22 mouse cellular contexts compared by ENCODE assay signal in genomic region chr9:46672050-46672449, GRCm38 (mm10).
DNase-seq lines count a peak whose midpoint lies in the region; ATAC-seq and TF ChIP-seq lines count a peak whose summit lies in the region.
"Had no signal": no experiment of that assay in that cellular context is flagged by ENCODE, and none has a peak within 500 bp of the region (broad histone marks: within the 10 kb centered on the region; RNA-seq: fewer than 3 reads in every experiment).

No protein-coding gene starts in this region.

- peak; percentile 36; the same call in 1 of the 2 replicates for ATAC-seq in forebrain, postnatal 0 days
- no peak for ATAC-seq in forebrain, embryonic 16.5 days
- 0 out of 2 replicates have a peak, but pooled peaks have one; percentile 15 for ATAC-seq in kidney, embryonic 15.5 days (replicated peaks; ENCODE audit: low FRiP score)
- ATAC-seq in limb, embryonic 11.5 days (ENCODE audit: insufficient number of reproducible peaks, low FRiP score, low TSS enrichment, low read depth) = no peak
- no peak for ATAC-seq in midbrain, embryonic 14.5 days (ENCODE audit: low FRiP score, low TSS enrichment)
- ATAC-seq: forebrain, embryonic 15.5 days had no signal

- H3K4me1 ChIP-seq in forebrain, postnatal 0 days (ENCODE audit: insufficient read depth) = no peaks in the 10 kb centered on the region
- no peaks in the 10 kb centered on the region for H3K4me1 ChIP-seq in forebrain, embryonic 16.5 days (replicated peaks; ENCODE audit: control insufficient read depth, insufficient read depth, low read length)
- H3K4me1 ChIP-seq in kidney, embryonic 15.5 days = no peaks in the 10 kb centered on the region
- 0 out of 2 replicates have a peak, but pooled peaks cover 11% of the 10 kb centered on the region for H3K4me1 ChIP-seq in limb, embryonic 11.5 days (ENCODE audit: control insufficient read depth, insufficient read depth, low read length)
- peaks cover 20% of the 10 kb centered on the region for H3K4me1 ChIP-seq in limb, embryonic 10.5 days
- no peaks in the 10 kb centered on the region for H3K4me1 ChIP-seq in midbrain, embryonic 14.5 days (ENCODE audit: control insufficient read depth, insufficient read depth, low read length)
- H3K4me1 ChIP-seq: embryonic facial prominence, embryonic 10.5 days; embryonic facial prominence, embryonic 12.5 days; forebrain, embryonic 12.5 days; forebrain, embryonic 15.5 days had no signal

- no peaks in the 10 kb centered on the region for H3K36me3 ChIP-seq in forebrain, postnatal 0 days (ENCODE audit: insufficient read depth)
- no peaks in the 10 kb centered on the region for H3K36me3 ChIP-seq in forebrain, embryonic 16.5 days (ENCODE audit: control insufficient read depth, insufficient read depth)
- H3K36me3 ChIP-seq in kidney, embryonic 15.5 days = no peaks in the 10 kb centered on the region
- no peaks in the 10 kb centered on the region for H3K36me3 ChIP-seq in limb, embryonic 11.5 days (ENCODE audit: control insufficient read depth, insufficient read depth, low read length)
- no peaks in the 10 kb centered on the region for H3K36me3 ChIP-seq in limb, embryonic 10.5 days
- H3K36me3 ChIP-seq in midbrain, embryonic 14.5 days (ENCODE audit: control insufficient read depth, insufficient read depth, low read length) = no peaks in the 10 kb centered on the region
- H3K36me3 ChIP-seq: embryonic facial prominence, embryonic 10.5 days; embryonic facial prominence, embryonic 12.5 days; forebrain, embryonic 12.5 days; forebrain, embryonic 15.5 days had no signal

- no peak for DNase-seq in forebrain, postnatal 0 days
- DNase-seq in kidney, adult 8-10 months = no peak
- peak; percentile 38 for DNase-seq in limb, embryonic 11.5 days (ENCODE audit: low spot score)
- DNase-seq in limb, embryonic 10.5 days (ENCODE audit: low spot score) = no peak
- peak; percentile 18 for DNase-seq in hindlimb bud, embryonic 11.5 days (ENCODE audit: extremely low spot score, low read depth, low spot score)
- DNase-seq in midbrain, embryonic 14.5 days = no peak
- DNase-seq: adrenal gland, adult 2 months; adrenal gland, postnatal 10 days; adrenal gland, postnatal 25 days; cerebellum, adult 11 months; cerebellum, adult 18-20 months; cerebellum, adult 8-10 months; cerebellum, adult 9-11 months; cerebellum, postnatal 14 days; cerebellum, postnatal 36 days; embryo, embryonic 11 days had no signal

- no peak overlapping the region for H3K9ac ChIP-seq in forebrain, postnatal 0 days
- no peak overlapping the region for H3K9ac ChIP-seq in forebrain, embryonic 16.5 days (replicated peaks; ENCODE audit: low read depth, low read length)
- H3K9ac ChIP-seq in kidney, embryonic 15.5 days = no peak overlapping the region
- no peak overlapping the region for H3K9ac ChIP-seq in limb, embryonic 11.5 days (ENCODE audit: low read length)
- H3K9ac ChIP-seq in midbrain, embryonic 14.5 days (replicated peaks; ENCODE audit: low read length) = no peak overlapping the region
- H3K9ac ChIP-seq: embryonic facial prominence, embryonic 12.5 days; forebrain, embryonic 12.5 days; forebrain, embryonic 15.5 days had no signal

- no peak overlapping the region for H3K4me3 ChIP-seq in forebrain, postnatal 0 days (ENCODE audit: low read depth, low read length)
- no peak overlapping the region for H3K4me3 ChIP-seq in forebrain, embryonic 16.5 days (replicated peaks; ENCODE audit: low read length)
- H3K4me3 ChIP-seq in kidney, embryonic 15.5 days (replicated peaks) = no peak overlapping the region
- H3K4me3 ChIP-seq in limb, embryonic 11.5 days (ENCODE audit: low read depth, low read length) = no peak overlapping the region
- no peak overlapping the region for H3K4me3 ChIP-seq in limb, embryonic 10.5 days
- no peak overlapping the region for H3K4me3 ChIP-seq in midbrain, embryonic 14.5 days (replicated peaks; ENCODE audit: low read depth, low read length)
- H3K4me3 ChIP-seq: embryonic facial prominence, embryonic 10.5 days; embryonic facial prominence, embryonic 12.5 days; forebrain, embryonic 12.5 days; forebrain, embryonic 15.5 days had no signal

- no peaks in the 10 kb centered on the region for H3K27me3 ChIP-seq in forebrain, postnatal 0 days (ENCODE audit: insufficient read depth, low read length)
- no peaks in the 10 kb centered on the region for H3K27me3 ChIP-seq in forebrain, embryonic 16.5 days (replicated peaks; ENCODE audit: control insufficient read depth, insufficient read depth, low read length)
- H3K27me3 ChIP-seq in kidney, embryonic 15.5 days = no peaks in the 10 kb centered on the region
- H3K27me3 ChIP-seq in limb, embryonic 11.5 days (ENCODE audit: control insufficient read depth, insufficient read depth, low read length) = 0 out of 2 replicates have a peak, but pooled peaks cover 2% of the 10 kb centered on the region
- H3K27me3 ChIP-seq in limb, embryonic 10.5 days (ENCODE audit: low read depth, poor library complexity, severe bottlenecking) = peaks cover 52% of the 10 kb centered on the region; the same call in 1 of the 2 replicates
- H3K27me3 ChIP-seq in midbrain, embryonic 14.5 days (ENCODE audit: control insufficient read depth, insufficient read depth, low read length) = no peaks in the 10 kb centered on the region
- H3K27me3 ChIP-seq: embryonic facial prominence, embryonic 12.5 days; forebrain, embryonic 12.5 days; forebrain, embryonic 15.5 days had no signal

- no peaks in the 10 kb centered on the region for H3K9me3 ChIP-seq in forebrain, postnatal 0 days (ENCODE audit: low read length)
- H3K9me3 ChIP-seq in forebrain, embryonic 16.5 days (ENCODE audit: control insufficient read depth, low read length) = no peaks in the 10 kb centered on the region
- no peaks in the 10 kb centered on the region for H3K9me3 ChIP-seq in kidney, embryonic 15.5 days (replicated peaks)
- H3K9me3 ChIP-seq in limb, embryonic 11.5 days (ENCODE audit: control insufficient read depth, low read length) = no peaks in the 10 kb centered on the region
- H3K9me3 ChIP-seq in limb, embryonic 10.5 days (replicated peaks) = no peaks in the 10 kb centered on the region
- H3K9me3 ChIP-seq in midbrain, embryonic 14.5 days (ENCODE audit: control insufficient read depth, low read length) = no peaks in the 10 kb centered on the region
- H3K9me3 ChIP-seq: embryonic facial prominence, embryonic 10.5 days; embryonic facial prominence, embryonic 12.5 days; forebrain, embryonic 12.5 days; forebrain, embryonic 15.5 days had no signal

- 43% methylated on average over 3 of the region's 3 CpGs for WGBS in forebrain, postnatal 0 days
- WGBS in forebrain, embryonic 16.5 days = 46% methylated on average over 3 of the region's 3 CpGs
- WGBS in kidney, embryonic 15.5 days = 25% methylated on average over 3 of the region's 3 CpGs
- WGBS in limb, embryonic 11.5 days = 4% methylated on average over 3 of the region's 3 CpGs
- WGBS in limb, embryonic 10.5 days = 12% methylated on average over 3 of the region's 3 CpGs
- 55% methylated on average over 3 of the region's 3 CpGs for WGBS in midbrain, embryonic 14.5 days

- no peak overlapping the region for H3K4me2 ChIP-seq in forebrain, postnatal 0 days (ENCODE audit: low read depth)
- H3K4me2 ChIP-seq in forebrain, embryonic 16.5 days (ENCODE audit: low read length) = no peak overlapping the region
- H3K4me2 ChIP-seq in kidney, embryonic 15.5 days = no peak overlapping the region
- no peak overlapping the region for H3K4me2 ChIP-seq in limb, embryonic 11.5 days (ENCODE audit: low read depth, severe bottlenecking)
- no peak overlapping the region for H3K4me2 ChIP-seq in midbrain, embryonic 14.5 days (ENCODE audit: low read length)
- H3K4me2 ChIP-seq: embryonic facial prominence, embryonic 12.5 days; forebrain, embryonic 12.5 days; forebrain, embryonic 15.5 days had no signal

- H3K27ac ChIP-seq in forebrain, postnatal 0 days (ENCODE audit: low read depth, low read length) = no peak overlapping the region
- H3K27ac ChIP-seq in forebrain, embryonic 16.5 days (ENCODE audit: low read length) = no peak overlapping the region
- H3K27ac ChIP-seq in kidney, embryonic 15.5 days = no peak overlapping the region
- H3K27ac ChIP-seq in limb, embryonic 11.5 days (replicated peaks; ENCODE audit: low read depth, low read length) = no peak overlapping the region
- H3K27ac ChIP-seq in limb, embryonic 10.5 days = no peak overlapping the region
- no peak overlapping the region for H3K27ac ChIP-seq in midbrain, embryonic 14.5 days (replicated peaks; ENCODE audit: low read depth, low read length)
- H3K27ac ChIP-seq: embryonic facial prominence, embryonic 10.5 days; embryonic facial prominence, embryonic 12.5 days; forebrain, embryonic 12.5 days; forebrain, embryonic 15.5 days had no signal

- no peak for TF ChIP-seq CTCF in forebrain, postnatal 0 days (IDR thresholded peaks at IDR 0.05; ENCODE audit: low read depth)

Comparison
In these comparisons a context has a peak if more than half of its experiments do, and no peak if none do; other contexts are left out.
1. ATAC-seq: peak in forebrain, postnatal 0 days (single experiment) and kidney, embryonic 15.5 days (single experiment); none in forebrain, embryonic 16.5 days (single experiment), limb, embryonic 11.5 days (single experiment) and midbrain, embryonic 14.5 days (single experiment).
2. DNase-seq: peak in limb, embryonic 11.5 days (single experiment) and hindlimb bud, embryonic 11.5 days (single experiment); none in forebrain, postnatal 0 days (single experiment), kidney, adult 8-10 months (0 of 2), limb, embryonic 10.5 days (single experiment) and midbrain, embryonic 14.5 days (single experiment).